Mouse (Mus musculus) cortical plate, adult 2 months (tissue): Measurements from ENCODE around the gene Chkb.

Experiments
- CTCF ChIP-seq: fragments of 200-500 bp; IDR thresholded peaks from 2 replicates; pipeline ENCODE4 v1.5.1; 2011; ENCODE audit warnings: mild to moderate bottlenecking, control low read depth, low read length; ENCODE audit not compliant: insufficient read depth; ENCODE audit errors: extremely low read depth
- POLR2A ChIP-seq: fragments of 200-500 bp; IDR thresholded peaks from 2 replicates; pipeline ENCODE4 v1.6.1; 2011; ENCODE audit warnings: mild to moderate bottlenecking, low read length, control low read depth; ENCODE audit not compliant: insufficient read depth; ENCODE audit errors: extremely low read depth

- TF ChIP-seq CTCF = no peak
- no peak for TF ChIP-seq POLR2A
Measured at GRCm38 (mm10) chr15:89435878-89436277, 6.2 kb upstream of the Chkb start.
